Mouse (Mus musculus): ENCODE data around the gene Clic5.
"Not testable (repeated sequence)": the region's sequence is repeated elsewhere in the genome, so short reads cannot be mapped to it uniquely, and the experiment has no call there.

Clic5 gene

DNA sequence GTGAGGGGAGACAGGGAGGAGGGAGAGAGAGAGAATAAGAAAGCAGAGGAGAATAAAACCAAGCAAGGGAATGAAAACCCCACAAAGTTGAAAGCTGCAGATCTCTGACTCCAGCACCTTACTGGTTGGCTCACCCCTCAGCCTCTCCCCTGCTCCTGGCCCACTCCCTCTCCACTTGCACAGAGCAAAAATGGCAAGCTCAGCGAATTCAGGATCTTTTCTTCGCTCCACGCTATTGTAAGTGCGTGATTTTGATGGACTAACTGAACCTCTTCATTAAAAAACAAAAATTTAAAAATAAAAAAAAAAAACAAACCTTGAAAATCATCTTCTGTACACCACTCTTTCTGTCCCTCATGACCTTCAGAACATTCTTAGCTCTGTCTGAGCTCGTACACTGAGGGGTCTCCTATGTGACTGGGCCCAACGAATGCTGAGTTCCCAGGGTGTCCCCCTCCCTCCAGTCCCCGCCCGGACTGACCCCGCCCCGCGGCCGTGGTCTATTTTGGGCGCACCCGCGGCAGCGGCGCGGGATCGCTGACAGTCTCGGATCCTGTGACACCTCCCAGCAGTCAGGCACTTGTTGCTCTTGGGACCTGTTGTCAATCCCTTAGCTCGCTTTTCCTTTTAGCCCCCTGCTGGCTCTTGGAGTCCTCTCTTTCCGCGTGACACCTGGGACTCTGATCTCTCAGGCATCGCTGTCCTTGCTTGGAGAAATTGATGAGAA, at the start of gene Clic5:
Gene Clic5, plus strand, starts transcription at position 543 of the 727 bp plus-strand sequence.
- DNase-seq (ENCODE audit: low read depth): no peak

DNA sequence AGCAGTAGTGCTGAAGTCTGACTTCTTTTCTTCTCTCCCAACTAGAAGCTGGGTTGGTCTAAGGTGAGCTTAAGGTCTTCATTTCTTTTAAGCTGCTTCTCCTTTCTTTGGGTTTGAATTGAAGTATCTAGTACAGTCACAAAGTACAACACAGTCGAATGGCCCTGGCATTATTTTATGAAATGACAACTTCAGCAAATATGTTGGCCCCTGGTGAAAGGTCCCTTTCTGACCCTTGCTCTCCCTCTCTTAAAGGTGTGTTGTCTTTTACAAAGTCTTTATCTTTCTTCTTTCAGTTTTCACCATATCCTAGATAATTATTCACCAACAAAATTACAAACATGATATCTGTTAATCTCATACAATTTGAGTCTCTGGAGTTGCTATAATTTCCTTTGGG, 42.6 kb upstream of the Clic5 start:
- DNase-seq (ENCODE audit: low read depth): no peak

DNA sequence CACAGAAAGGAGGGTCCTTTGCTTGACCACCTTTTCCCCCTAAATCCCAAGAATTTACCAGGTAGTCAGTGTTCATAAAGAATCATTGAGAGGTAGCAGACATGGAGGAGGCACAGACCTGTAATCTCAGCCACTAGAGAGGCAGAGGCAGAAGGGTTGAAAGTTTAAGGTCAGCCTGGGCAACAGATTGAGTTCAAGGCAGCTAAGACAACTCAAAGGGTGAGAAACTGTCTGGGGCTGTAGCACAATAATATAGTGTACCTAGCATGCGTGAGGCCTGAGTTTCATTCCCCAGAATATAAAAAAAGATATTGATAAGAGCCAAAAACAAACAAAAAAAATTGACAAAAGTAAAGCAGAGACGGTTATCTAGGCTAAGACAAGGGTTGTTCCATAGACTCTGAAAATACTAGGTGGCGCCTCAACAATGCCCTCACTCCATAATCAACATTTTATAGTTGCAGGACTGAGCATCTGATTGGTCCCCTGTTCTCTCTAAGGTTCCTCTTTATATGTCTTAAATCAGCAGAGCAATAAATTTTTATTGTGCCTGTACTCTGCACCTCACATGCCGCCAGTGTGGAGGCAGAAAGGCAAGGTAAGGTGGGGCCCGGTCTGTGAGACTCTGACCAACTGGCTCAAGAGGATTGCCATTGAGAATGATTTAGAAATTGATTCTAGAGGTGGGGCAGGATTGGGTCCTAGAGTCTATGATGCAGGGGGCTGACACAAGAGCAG, 40.1 kb upstream of the Clic5 start:
- DNase-seq (ENCODE audit: low read depth): no peak

DNA sequence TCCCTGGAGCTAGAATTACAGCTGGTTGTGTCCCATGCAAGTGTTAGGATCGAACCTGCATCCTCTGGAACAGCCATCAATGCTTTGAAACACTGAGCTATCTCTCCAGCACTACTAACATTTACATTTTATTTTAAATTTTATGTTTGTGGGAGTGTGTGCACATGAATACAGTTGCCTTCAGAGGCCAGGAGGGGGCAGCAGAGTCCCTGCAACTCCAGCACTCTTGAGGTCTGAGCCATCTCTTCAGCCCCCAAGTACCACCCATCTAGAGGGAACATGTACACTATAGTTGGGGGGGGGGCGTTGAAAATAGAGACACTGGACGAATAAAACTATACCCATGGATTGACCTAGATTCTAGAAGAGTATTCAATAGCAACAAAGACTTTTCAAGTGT, 37.3 kb upstream of the Clic5 start:
- DNase-seq (ENCODE audit: low read depth): peak; percentile 56

DNA sequence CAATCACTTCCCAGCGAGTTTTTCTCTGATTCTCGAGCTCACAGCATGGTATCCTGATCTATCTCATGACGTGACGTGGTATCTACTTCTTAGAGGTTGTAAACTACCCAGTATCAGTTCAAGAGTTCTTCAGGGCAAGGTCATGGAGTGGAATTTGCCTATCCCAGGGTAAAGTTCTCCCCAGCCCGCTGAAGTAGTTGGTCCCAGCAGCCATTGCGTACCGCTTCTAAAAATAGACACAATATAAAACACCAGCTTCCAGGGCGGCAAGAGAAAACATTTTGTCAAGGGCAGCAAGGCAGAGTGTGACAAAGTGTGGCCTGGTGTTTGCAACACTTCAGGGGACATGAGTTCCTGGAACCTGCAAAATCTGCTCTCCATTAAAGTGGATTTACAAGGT, 36.5 kb upstream of the Clic5 start:
- DNase-seq (ENCODE audit: low read depth): no peak

DNA sequence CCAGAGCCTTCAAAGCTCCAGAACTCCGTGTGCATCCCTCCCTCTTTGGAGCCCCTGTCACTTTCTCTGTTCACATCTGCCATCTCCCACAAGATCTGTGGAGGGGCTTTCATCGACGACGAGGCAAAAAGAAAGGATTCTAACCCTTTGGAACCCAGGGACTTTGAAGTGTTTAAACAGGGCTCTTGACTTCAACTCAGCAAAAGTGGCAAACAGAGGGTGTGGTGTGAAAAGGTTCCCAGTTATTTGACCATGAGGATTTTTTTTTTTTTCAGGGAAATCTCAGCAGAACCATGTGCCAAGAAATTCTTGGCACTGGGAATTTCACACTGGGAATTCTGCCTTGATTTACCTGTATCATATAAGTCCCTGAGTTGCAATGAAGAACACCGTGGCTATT, 34.5 kb upstream of the Clic5 start:
- no peak for DNase-seq (ENCODE audit: low read depth)

DNA sequence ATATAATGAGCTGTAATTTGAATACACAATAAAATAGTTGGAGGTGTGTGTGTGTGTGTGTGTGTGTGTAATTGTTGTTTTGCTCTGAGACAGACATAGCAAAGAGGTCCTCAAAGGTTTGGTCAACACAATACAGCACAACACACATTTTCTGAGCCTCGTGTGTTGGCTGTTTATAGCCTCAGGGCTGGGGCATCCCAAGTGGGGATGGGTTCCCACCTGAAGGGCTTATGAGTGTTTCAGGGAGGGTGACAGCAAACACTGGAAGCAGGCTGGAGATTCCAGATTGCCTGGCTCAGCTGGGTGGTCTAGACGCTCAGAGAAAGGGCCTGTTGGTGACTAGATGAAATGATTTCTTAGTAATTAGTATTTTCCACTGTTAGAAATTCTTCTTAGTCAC, 33.2 kb upstream of the Clic5 start:
- DNase-seq (ENCODE audit: low read depth): no peak

DNA sequence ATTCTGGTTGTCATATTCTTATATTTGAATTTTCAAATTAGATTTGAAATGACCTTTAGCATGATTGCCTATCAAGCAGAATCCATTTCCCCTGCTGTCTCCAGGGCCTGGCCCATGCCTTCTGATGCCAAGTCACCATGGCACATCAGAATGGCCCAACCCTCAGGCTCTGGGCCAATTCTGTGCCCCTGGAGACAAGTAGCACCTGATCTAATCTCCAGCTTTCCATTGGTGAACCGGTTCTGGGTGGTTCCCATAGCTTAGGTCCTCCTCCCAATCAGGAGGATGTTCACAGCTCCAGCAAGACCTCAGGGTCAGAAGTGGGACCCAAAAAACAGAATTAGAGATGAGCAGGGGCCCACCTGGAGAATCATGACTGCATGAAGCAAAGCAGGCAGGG, 30.2 kb upstream of the Clic5 start:
- no peak for DNase-seq (ENCODE audit: low read depth)

DNA sequence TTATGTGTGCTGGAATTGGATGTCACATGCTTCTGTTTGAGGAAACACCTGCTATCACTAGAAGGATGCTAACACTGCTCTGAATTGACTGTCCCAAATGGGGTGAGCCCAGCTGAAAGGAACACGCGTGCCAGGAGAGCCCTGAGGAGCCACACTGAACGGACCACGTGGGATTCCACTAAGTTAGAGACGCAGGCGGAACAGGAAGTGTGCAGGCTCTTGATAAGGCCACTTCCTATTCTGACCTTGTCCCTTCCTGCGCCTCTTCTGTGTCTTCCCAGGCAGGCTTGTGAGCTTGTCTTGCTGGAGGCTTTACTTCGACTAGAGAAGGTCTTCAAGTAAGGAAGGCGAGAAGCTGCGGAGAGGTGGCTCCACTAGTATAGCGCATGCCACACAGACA, 27.9 kb upstream of the Clic5 start:
- DNase-seq (ENCODE audit: low read depth): no peak

DNA sequence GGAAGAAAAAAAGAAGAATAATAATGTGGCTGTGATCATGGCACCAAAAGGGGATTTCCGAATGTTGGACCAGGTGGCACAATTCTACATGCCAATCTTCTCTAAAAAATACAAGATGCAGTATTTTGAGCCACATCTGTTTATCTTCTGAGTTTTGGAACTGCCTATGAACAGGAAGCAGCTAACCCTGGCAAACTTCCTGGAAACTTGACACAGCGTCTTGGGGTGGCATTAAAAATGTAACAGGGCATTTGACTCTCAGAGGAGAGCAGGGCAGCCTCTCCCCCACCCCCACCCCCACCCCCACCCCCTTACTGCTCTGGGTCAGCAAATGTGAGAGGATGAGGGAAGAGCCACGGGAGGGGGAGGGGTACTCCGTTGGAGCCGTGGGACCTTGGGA, 25.9 kb upstream of the Clic5 start:
- DNase-seq (ENCODE audit: low read depth): peak; percentile 27

DNA sequence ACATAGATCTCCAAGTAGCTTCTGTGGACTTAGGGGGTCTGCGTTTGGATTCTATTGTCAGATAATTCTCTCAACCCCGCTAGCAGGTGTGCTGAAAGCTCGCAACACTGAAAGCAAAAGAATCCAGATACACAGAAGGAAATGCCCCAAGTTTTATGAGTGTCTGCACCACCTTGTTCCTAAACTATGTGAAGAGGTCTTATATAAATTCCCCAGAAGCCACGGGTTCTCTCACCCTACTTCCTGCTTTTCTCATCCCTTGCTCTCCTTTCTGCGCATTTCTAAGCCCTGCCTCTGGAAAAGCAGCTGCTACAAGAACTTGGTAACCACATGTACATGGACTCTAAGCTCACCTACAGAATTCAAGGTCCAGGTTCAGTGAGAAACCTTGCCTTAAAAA, 25.4 kb upstream of the Clic5 start:
- DNase-seq (ENCODE audit: low read depth): no peak

DNA sequence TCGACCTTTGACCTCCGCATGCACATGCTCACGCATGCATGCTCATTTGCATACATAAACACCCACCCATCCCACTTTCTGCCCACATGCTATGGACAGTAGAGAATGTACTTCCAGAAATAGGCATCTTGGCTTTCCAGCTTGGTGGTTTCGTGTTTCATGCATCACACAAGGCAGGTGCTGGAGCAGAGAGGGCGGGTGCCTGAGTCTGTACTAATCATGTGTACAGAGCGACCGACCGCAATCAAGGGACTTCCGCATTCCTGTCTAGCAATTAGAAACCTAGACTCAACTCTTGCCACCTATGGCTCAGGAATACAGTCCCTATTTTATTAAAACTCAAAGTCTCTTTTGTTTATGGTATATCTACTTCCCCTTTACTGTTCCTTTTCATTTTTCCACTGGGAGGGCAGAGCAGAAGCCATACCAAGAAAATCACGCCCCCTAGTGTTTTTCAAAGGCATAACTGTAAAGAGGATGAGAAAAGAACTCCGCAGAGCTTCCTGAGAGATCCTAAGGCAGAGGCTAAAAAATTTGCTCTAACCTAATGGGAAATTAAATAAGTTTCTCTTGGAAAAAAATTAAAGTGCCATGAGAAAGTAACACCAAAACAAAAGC, 22.5 kb upstream of the Clic5 start:
- DNase-seq (ENCODE audit: low read depth): no peak

DNA sequence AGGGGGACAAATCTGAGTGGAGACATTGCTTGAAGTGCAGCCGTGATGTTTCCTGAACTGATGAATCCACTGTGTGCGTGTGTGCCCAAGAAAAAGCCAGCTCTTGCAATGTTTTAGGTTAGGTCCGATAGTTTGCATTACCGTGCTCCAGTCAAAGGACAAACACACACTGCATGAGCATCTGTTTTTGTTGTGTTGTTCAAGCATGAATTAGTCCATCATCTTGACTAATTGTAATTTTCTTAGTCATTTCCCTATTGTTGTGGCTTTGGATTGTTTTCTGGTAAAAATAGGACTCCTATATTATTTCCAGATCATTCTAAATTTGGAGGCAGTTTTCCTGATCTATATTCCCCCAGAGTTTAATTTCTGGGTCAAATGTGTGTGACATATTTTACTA, 18.7 kb upstream of the Clic5 start:
- DNase-seq (ENCODE audit: low read depth): no peak

DNA sequence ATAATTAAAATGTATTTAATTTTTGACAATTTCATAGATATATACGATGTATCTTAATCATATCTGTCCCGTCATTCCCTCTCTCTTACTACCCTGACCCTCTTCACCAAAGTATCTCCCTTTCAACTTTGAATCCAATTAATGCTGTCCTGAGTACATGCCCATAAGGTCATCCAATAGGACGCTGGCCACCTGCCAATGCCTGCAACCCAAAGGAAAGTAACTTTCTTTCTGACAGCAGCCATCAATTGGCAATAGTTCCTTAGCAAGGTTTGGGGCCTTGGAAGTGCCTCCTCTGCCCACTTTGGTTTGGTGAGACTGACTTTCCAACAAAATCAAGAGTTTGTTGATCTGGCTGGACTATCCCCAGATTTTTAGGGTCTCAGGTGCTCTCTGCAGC, 18.1 kb upstream of the Clic5 start:
- no peak for DNase-seq (ENCODE audit: low read depth)

DNA sequence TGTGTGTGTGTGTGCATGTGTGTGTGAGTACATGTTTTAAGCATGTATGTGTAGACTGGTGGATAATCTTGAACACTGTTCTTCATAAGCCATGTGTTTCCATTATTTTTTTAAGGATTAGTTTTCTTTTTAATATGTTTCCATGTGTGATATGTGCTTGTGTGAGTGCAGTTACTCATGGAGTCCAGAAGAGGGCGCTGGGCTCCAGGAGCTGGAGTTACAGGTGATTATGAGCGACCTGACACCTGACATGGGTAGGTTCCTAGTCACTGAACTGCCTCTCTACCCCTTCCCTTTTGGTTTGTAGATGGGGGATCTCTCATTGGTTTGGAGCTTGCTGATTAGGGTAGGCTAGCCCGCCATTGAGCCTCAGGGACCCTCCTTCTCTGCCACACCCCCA, 16.5 kb upstream of the Clic5 start:
- DNase-seq (ENCODE audit: low read depth): no peak

DNA sequence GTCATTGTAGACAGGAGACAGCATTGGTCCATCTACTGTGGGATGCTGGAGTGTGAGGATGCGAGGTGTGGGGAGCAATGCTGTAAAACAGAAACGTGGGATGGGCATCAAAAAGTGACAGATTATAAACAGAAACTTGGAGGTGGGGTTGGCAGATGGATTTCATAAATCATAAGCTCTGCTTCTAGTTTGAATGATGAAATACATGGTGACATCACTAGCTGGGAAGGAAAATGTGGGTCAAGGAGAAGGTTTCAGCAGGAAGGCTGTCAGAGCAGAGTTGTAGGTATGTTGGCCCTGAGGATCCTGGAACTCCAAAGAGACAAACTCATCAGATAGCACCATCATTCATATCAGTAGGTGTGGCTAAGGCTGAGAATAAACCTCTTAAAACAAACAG, 15.0 kb upstream of the Clic5 start:
- DNase-seq (ENCODE audit: low read depth): no peak

DNA sequence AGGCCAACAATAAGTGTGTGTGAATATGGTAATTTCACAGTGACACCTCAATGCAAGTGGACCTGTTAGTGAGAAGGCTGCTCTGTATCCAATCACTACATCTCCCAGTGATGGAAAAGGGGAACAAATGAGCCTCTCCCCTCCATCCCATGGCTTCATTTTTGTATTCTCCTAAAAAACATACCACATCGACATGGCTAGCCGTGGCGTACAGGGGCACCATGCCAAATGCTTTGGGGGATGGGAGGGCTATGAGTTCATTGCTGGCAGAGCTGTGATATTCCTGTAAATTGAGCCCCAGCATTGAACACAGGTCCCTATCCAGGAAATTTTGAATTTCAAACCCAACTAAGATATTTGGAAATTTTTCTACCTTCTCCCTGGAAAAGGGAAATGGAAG, 11.1 kb upstream of the Clic5 start:
- DNase-seq (ENCODE audit: low read depth): no peak

DNA sequence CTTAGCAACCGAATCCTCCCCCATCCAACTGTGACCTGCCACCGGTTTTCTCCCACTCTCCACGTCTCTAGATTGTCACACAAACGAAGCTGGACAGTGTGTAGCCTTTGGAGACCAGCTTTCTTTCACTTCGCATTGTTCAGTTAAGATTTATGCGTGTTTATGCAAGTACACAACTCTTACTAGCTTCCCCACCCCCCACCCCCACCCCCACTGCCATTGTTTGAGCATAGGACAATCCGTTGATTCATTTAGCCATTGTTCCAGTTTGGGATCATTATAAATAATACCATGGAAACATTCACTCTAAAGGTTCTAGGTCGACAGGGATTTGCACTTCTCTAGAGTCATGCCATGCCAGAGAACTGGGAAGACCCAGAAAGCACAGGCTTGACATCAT, 7.0 kb upstream of the Clic5 start:
- DNase-seq (ENCODE audit: low read depth): no peak

DNA sequence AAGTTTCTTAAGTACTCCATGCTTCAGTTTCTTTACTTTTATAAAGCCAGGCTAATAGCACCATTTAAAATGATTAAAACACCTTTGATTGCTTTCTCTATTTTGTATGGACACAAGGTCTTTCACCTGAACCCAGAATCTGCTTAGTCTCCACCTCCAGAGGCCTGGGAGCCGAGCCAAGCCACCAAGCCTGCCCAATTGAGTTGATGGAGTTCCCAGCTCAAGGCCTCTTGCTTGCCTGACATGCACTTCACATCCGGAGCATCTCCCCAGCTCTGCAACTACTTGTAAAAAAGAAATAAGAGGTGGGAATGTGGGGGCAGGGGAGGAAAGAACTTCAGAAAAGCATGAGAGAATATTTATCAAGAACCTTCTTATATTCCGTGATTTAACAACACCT, 1.5 kb upstream of the Clic5 start:
- no peak for DNase-seq (ENCODE audit: low read depth)

DNA sequence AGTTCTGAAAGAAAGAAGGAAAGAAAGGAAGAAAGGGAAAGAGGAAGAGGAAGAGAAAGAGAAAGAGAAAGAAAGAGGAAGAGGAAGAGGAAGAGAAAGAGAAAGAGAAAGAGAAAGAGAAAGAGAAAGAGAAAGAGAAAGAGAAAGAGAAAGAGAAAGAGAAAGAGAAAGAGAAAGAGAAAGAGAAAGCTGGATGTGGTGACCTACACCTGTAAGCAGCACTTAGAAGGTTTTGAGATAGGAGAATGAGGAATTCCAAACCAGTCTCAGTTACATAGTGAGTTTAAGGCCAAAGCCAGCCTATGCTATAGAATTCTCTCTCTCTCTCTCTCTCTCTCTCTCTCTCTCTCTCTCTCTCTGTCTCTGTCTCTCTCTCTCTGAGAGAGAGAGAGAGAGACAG, 847 bp upstream of the Clic5 start:
- DNase-seq (ENCODE audit: low read depth): not testable (repeated sequence)

DNA sequence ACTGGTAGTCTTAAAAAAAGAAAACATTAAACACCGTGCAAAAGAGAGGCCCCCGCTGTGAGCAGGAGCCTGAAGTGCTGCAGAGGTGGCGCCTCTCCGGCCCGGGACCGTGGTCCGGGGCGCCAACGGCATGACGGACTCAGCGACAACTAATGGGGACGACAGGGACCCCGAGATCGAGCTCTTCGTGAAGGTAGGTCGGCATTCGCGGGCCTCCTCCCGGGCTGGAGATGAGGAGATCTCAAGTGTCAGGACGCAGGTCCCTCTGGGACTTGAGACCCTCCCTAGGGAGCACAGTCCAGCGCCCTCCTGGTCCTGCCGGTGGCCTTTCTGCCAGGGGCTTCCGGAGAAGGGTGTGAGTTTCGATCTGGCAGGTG, 373 bp downstream of the Clic5 start:
- no peak for DNase-seq (ENCODE audit: low read depth)

DNA sequence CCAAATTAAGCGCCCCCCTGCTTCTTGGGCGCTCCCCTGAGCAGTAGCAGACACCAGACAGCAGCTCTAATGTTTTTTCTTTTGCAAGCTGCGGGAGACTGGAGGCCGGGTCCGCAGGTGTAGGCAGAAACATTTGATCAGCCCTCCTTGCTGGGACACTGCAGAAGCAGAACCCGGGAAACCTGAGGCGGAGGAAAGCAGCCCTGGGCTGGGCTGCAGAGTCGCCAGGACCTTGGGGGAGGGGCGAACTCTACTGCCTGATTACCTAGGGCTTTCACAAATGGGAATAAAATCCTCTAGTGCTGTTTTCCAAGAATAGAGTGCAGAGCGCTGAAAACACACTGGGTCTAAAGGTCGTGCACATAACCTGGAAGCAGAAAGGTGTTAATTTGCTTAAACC, 1.3 kb downstream of the Clic5 start:
- no peak for DNase-seq (ENCODE audit: low read depth)

DNA sequence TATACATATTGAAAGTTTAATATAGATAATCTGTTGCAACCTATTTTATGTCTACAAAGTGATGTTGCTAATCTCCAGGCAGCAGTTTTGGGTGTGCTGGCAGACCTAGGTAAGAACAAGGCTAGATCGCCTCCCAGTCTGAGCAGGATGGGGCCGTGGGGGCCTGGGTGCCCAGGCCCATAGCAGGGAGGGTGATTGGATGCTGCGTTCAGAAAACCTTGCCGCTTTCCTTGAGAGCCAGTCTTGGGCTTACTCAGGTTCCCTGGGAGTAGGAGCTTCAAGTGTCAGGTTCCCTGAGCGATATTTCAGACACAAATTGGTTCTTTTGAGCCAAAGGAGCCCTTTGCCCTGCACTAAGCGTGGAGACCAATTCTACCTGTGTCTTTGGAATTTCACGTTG, 1.9 kb downstream of the Clic5 start:
- DNase-seq (ENCODE audit: low read depth): no peak

DNA sequence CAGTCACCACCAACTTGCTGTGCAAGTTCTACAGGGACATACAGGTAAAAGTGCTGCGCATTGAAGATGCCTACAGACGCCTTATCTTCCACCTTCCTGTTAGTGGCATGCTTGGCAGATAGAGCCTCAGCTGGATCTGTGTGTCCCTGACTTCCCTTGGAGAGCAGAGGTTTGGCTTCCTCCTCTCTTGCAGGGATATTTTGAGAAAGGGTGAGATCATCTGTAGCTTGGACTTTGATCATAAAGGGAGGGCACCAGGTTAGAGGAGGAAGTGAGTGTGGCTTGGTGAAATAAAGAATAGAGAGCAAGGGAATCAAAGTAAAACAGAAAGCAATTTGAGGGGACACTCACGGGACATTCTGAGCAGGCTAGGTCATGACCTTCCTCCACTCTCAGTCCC, 4.6 kb downstream of the Clic5 start:
- no peak for DNase-seq (ENCODE audit: low read depth)
